Mouse (Mus musculus): ENCODE results near the gene Gm9046. TPM values are rescaled to one million over a fixed set of nuclear protein-coding genes. Genes with fewer than 3 reads are reported as not detected.
"Not testable (repeated sequence)": the region's sequence is repeated elsewhere in the genome, so short reads cannot be mapped to it uniquely, and the experiment has no call there.

Gene Gm9046
- not detected in 2 replicates for polyA plus RNA-seq (2012; rRNA removed)

DNA sequence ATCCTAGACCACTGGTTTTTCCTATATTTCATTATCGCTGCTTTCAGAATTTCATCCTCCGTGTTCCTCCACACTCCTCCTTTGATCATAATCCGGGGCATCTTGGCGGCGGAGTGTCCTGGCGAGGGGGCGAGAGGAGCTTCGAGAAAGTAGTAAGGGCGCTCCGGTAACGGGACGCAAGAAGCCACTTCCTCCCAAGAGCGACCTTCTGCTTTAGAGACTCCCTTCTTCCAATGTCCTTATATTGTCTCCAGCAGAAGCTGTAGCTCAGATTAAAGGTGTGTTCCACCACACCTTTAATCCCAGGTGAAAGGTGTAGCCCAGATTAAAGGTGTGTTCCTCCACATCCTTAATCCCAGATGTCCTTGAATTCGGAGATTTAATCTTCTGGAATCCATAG, at the start of gene Gm9046:
Gene Gm9046 (minus strand): TSS at position 101 of the 400 bp plus-strand sequence.
- DNase-seq (ENCODE audit: low read depth): not testable (repeated sequence)

DNA sequence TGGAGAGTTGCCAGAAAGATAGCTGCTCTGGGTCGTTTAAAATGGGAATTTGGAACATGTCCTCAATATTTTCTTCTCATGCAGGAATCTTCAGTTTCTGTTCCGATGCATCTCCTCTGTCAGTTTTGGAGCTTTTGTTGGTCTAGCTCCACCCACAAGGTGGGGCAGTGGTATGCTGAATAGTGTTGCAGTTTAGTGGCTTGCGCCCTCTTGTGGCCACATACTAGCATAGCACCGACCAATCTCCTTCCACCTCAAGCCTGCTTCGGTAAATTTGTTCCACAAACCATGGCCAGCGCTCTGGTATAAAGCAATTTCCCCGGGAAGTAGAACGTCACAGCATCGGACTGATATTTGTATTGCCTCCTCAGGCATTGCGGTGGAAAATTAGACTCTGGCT, 27.4 kb upstream of the Gm9046 start:
- peak; percentile 93 for TF ChIP-seq CTCF (IDR thresholded peaks at IDR 0.05; ENCODE audit: borderline replicate concordance, extremely low read depth, insufficient read depth, insufficient read length)
- no peak for TF ChIP-seq POLR2A (IDR thresholded peaks at IDR 0.05; ENCODE audit: borderline replicate concordance, extremely low read depth, insufficient read depth, insufficient read length, poor library complexity, severe bottlenecking)

DNA sequence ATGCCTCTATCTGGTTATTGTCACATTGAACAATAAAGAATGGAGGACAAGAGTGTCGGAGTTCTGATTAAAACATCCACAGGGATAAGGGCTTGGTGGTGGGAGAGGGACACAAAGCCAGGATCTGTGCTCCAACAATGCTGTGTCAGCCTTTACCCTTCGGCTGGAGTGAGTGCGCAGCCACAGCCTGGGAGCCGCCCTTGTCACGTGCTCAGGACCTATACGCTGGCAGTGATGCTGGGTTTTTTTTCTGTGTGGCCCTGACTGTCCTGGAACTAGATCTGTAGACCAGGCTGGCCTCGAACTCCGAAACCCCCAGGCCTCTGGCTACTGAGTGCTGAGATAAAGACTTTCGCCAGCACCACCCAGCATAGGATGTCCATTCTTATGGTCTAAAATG, 26.5 kb upstream of the Gm9046 start:
- no peak for TF ChIP-seq POLR2A (IDR thresholded peaks at IDR 0.05; ENCODE audit: borderline replicate concordance, extremely low read depth, insufficient read depth, insufficient read length, poor library complexity, severe bottlenecking)
- TF ChIP-seq CTCF (IDR thresholded peaks at IDR 0.05; ENCODE audit: borderline replicate concordance, extremely low read depth, insufficient read depth, insufficient read length): no peak
- no peak for DNase-seq (ENCODE audit: low read depth)

More for the DNA sequence above, 27.4 kb upstream of the Gm9046 start:
- DNase-seq (ENCODE audit: low read depth): peak; percentile 94

DNA sequence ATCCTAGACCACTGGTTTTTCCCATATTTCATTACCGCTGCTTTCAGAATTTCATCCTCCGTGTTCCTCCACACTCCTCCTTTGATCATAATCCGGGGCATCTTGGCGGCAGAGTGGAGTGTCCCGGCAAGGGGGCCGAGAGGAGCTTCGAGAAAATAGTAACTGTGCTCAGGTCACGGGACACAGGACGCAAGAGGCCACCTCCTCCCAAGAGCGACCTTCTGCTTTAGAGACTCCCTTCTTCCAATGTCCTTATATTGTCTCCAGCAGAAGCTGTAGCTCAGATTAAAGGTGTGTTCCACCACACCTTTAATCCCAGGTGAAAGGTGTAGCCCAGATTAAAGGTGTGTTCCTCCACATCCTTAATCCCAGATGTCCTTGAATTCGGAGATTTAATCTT, 10.9 kb upstream of the Gm9046 start, which contains the start of gene Gm9049:
Gene Gm9049 (minus strand): TSS at position 101 of the 400 bp plus-strand sequence.
- not testable (repeated sequence) for DNase-seq (ENCODE audit: low read depth)

DNA sequence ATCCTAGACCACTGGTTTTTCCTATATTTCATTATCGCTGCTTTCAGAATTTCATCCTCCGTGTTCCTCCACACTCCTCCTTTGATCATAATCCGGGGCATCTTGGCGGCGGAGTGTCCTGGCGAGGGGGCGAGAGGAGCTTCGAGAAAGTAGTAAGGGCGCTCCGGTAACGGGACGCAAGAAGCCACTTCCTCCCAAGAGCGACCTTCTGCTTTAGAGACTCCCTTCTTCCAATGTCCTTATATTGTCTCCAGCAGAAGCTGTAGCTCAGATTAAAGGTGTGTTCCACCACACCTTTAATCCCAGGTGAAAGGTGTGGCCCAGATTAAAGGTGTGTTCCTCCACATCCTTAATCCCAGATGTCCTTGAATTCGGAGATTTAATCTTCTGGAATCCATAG, 5.5 kb upstream of the Gm9046 start, which contains the start of gene Gm9048:
Gene Gm9048 (minus strand): TSS at position 101 of the 400 bp plus-strand sequence.
- DNase-seq (ENCODE audit: low read depth): not testable (repeated sequence)

DNA sequence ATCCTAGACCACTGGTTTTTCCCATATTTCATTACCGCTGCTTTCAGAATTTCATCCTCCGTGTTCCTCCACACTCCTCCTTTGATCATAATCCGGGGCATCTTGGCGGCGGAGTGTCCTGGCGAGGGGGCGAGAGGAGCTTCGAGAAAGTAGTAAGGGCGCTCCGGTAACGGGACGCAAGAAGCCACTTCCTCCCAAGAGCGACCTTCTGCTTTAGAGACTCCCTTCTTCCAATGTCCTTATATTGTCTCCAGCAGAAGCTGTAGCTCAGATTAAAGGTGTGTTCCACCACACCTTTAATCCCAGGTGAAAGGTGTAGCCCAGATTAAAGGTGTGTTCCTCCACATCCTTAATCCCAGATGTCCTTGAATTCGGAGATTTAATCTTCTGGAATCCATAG, 5.3 kb downstream of the Gm9046 start, which contains the start of gene Gm9045:
Gene Gm9045 (minus strand): TSS at position 101 of the 400 bp plus-strand sequence.
- not testable (repeated sequence) for DNase-seq (ENCODE audit: low read depth)

DNA sequence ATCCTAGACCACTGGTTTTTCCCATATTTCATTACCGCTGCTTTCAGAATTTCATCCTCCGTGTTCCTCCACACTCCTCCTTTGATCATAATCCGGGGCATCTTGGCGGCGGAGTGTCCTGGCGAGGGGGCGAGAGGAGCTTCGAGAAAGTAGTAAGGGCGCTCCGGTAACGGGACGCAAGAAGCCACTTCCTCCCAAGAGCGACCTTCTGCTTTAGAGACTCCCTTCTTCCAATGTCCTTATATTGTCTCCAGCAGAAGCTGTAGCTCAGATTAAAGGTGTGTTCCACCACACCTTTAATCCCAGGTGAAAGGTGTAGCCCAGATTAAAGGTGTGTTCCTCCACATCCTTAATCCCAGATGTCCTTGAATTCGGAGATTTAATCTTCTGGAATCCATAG, 10.7 kb downstream of the Gm9046 start, which contains the start of gene Gm9044:
Gene Gm9044 (minus strand): TSS at position 101 of the 400 bp plus-strand sequence.
- not testable (repeated sequence) for DNase-seq (ENCODE audit: low read depth)

DNA sequence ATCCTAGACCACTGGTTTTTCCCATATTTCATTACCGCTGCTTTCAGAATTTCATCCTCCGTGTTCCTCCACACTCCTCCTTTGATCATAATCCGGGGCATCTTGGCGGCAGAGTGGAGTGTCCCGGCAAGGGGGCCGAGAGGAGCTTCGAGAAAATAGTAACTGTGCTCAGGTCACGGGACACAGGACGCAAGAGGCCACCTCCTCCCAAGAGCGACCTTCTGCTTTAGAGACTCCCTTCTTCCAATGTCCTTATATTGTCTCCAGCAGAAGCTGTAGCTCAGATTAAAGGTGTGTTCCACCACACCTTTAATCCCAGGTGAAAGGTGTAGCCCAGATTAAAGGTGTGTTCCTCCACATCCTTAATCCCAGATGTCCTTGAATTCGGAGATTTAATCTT, 16.2 kb downstream of the Gm9046 start, which contains the start of gene Gm9040:
Gene Gm9040 (minus strand): TSS at position 101 of the 400 bp plus-strand sequence.
- DNase-seq (ENCODE audit: low read depth): not testable (repeated sequence)

DNA sequence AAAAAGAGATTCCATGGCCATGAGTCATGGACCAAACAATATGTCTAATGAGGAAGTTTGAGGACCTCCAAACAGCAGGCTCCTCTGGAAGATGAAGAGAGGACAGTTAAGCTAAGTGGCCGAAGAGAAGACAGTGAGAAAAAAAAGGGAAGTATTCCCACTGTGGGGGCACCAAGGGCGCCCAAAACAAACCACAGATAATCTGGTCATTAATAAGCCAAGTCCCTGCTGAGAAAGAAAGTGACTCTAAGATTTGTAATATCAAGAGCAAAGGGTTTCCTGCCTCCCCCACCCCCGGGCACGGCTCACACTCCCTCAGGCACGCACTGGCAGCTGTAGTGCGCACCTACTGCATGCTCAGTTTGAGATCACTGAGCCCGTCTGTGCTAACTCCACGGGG, 24.0 kb downstream of the Gm9046 start:
- TF ChIP-seq POLR2A (IDR thresholded peaks at IDR 0.05; ENCODE audit: borderline replicate concordance, extremely low read depth, insufficient read depth, insufficient read length, poor library complexity, severe bottlenecking) (no peak), CTCF (IDR thresholded peaks at IDR 0.05; ENCODE audit: borderline replicate concordance, extremely low read depth, insufficient read depth, insufficient read length) (no peak)
- no peak for DNase-seq (ENCODE audit: low read depth)

DNA sequence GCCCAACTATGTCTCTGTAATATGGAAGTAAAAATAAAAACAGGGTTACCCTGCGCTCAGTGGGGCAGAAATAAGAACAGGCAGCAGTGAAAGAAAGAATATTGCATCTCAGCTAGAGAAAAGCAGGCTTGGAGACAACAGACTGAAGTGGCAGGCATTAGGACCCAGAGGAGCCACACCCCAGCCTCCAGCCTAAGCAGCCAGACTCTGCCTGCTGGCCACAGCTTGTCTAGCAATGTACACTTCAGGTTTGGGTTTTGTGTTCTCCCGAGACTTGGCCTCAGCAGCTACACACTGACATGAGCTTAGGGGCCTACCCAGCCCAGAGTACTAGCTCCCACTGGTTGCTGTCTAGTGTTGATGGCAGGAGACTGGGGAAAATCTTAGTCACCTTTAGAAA, 40.9 kb downstream of the Gm9046 start:
- DNase-seq (ENCODE audit: low read depth): not testable (repeated sequence)

DNA sequence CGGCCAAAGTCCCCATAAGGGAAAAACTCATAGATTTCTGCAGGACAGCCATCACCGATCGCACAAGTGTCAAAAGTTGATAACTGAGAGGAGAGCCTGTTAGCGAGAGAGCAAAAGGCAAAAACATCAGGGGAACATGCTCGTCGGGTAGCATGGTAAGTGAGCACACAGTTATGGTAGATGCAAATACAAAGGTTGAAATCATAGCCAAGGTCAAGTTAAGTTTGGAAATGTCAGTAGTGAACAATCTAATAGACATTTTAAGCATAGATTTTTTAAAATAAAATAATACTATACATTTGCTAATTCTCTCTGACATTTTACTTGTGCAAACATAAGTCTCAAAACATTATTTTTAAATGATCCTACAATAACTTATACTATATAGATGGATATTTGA, 48.1 kb downstream of the Gm9046 start, which contains the start of gene Iltifb:
Gene Iltifb (minus strand): TSS at position 101 of the 400 bp plus-strand sequence.
- TF ChIP-seq CTCF (IDR thresholded peaks at IDR 0.05; ENCODE audit: borderline replicate concordance, extremely low read depth, insufficient read depth, insufficient read length): no peak
- TF ChIP-seq POLR2A (IDR thresholded peaks at IDR 0.05; ENCODE audit: borderline replicate concordance, extremely low read depth, insufficient read depth, insufficient read length, poor library complexity, severe bottlenecking): no peak
- no peak for DNase-seq (ENCODE audit: low read depth)

Other genes with a start within 250 kb of the Gm9046 start
- gene Mdm1, start 201.4 kb downstream of the Gm9046 start, polyA plus RNA-seq (2012; rRNA removed): 50.1 and 53.2 TPM in 2 replicates
- gene Il22, start 138.3 kb downstream of the Gm9046 start, polyA plus RNA-seq (2012; rRNA removed): 0.20 TPM in 1 of 2 replicates, not detected in the other
- 0.08 and 0.18 TPM in 2 replicates for gene Gm32717, start 102.5 kb downstream of the Gm9046 start, polyA plus RNA-seq (2012; rRNA removed)
- gene Gm32802, start 84.6 kb downstream of the Gm9046 start, polyA plus RNA-seq (2012; rRNA removed): 0.08 and 0.18 TPM in 2 replicates
- not detected in 2 replicates for gene Iltifb, start 48.2 kb downstream of the Gm9046 start, polyA plus RNA-seq (2012; rRNA removed)
- gene Gm9040, start 16.3 kb downstream of the Gm9046 start, polyA plus RNA-seq (2012; rRNA removed): not detected in 2 replicates
- gene Gm9044, start 10.8 kb downstream of the Gm9046 start, polyA plus RNA-seq (2012; rRNA removed): not detected in 2 replicates
- gene Gm9045, start 5.4 kb downstream of the Gm9046 start, polyA plus RNA-seq (2012; rRNA removed): not detected in 2 replicates
- gene Gm9048, start 5.4 kb upstream of the Gm9046 start, polyA plus RNA-seq (2012; rRNA removed): not detected in 2 replicates
- not detected in 2 replicates for gene Gm9049, start 10.8 kb upstream of the Gm9046 start, polyA plus RNA-seq (2012; rRNA removed)
- not detected in 2 replicates for gene Ifng, start 97.8 kb upstream of the Gm9046 start, polyA plus RNA-seq (2012; rRNA removed)

Data from brain, embryonic 14.5 days (tissue).